Mouse (Mus musculus): Measurements from ENCODE around the gene Tnf. TPM values are rescaled to one million over a fixed set of nuclear protein-coding genes. Genes with fewer than 3 reads are reported as not detected.

Tnf gene
- polyA plus RNA-seq, 1 experiment from 2014 or later = 0.15 TPM

- H3K9me3 ChIP-seq (ENCODE audit: low read length) = no peaks in the 10 kb centered on the region
- peak overlapping the region; percentile 57 for H3K4me2 ChIP-seq (replicated peaks; ENCODE audit: low read depth, low read length)
- no peak overlapping the region for H3K27ac ChIP-seq (ENCODE audit: low read length)
- no peak for ATAC-seq (ENCODE audit: low FRiP score, low TSS enrichment)
- peaks cover 30% of the 10 kb centered on the region for H3K4me1 ChIP-seq (ENCODE audit: insufficient read depth, low read length)
- H3K27me3 ChIP-seq (ENCODE audit: insufficient read depth, low read length) = no peaks in the 10 kb centered on the region
- 72% methylated on average over 8 of the region's 8 CpGs for WGBS
- H3K4me3 ChIP-seq (ENCODE audit: low read length) = no peak overlapping the region
- peak overlapping the region; percentile 65 for H3K9ac ChIP-seq (replicated peaks; ENCODE audit: low read length)
- H3K36me3 ChIP-seq (ENCODE audit: insufficient read depth, low read length) = peaks cover 10% of the 10 kb centered on the region
These were observed 35.3 kb downstream of the Tnf start for GRCm38 (mm10) chr17:35166352-35167035.

GRCm38 (mm10) chr17:35165451-35166155 lies 36.2 kb downstream of the Tnf start:
- Histone ChIP-seq H3K4me3 (ENCODE audit: low read length) (peak overlapping the region; percentile 99), H3K27me3 (ENCODE audit: insufficient read depth, low read length) (no peaks in the 10 kb centered on the region), H3K27ac (ENCODE audit: low read length) (peak overlapping the region; percentile 100), H3K9me3 (ENCODE audit: low read length) (no peaks in the 10 kb centered on the region), H3K4me1 (ENCODE audit: insufficient read depth, low read length) (peaks cover 30% of the 10 kb centered on the region), H3K4me2 (replicated peaks; ENCODE audit: low read depth, low read length) (peak overlapping the region; percentile 57), H3K9ac (replicated peaks; ENCODE audit: low read length) (peak overlapping the region; percentile 79), H3K36me3 (ENCODE audit: insufficient read depth, low read length) (peaks cover 19% of the 10 kb centered on the region)
- no peak for ATAC-seq (ENCODE audit: low FRiP score, low TSS enrichment)
- 18% methylated on average over 12 of the region's 12 CpGs for WGBS

DNA sequence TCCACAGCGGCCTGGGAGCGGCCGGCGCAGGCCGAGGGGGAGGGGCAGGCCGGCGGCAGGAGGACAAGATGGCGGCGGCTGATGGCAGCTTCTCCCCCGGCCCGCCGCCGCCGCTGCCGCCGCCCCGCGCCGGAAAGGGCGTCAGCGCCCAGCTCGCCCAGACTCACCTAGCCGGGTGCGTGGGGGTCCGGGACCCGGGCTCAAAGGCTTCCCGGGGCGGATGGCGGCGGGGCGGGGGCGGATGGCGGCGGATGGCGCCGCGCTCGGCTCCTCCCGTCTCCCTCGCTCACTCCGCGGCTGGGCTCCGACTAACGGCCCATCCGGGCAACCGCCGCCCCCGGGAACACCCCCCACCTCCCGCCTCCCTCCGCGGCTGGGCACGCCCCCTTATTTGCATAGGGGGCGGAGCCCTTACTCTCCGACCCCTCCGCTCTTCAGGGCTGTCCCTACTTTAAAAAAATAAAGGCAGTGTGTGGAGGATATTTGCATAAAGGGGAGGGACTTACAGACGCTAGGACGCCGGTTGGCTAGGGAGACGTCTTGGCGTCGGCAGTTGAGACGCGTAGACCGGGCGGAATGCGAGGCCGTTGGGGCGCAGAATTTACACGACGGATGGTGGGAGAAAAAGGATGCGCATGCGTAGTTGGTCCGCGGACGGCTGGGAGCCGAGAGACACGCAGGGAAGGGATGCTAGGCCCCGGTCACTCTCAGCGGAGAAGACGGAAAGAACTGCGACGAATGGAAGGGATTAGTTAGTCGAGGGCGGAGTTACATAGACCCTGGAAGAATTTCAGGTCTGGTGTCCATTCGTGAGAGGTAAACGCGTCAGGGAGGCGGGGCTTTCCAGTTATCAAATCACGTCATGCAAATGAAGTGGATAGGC lies 37.0 kb downstream of the Tnf start, which contains the start of gene Prrc2a:
Prrc2a (minus strand) TSS at position 330 of the 883 bp plus-strand sequence.
- Histone ChIP-seq H3K4me1 (ENCODE audit: insufficient read depth, low read length) (peaks cover 30% of the 10 kb centered on the region), H3K36me3 (ENCODE audit: insufficient read depth, low read length) (peaks cover 27% of the 10 kb centered on the region), H3K4me3 (ENCODE audit: low read length) (peak within 1 kb of the TSS; percentile 99), H3K27ac (ENCODE audit: low read length) (peak within 1 kb of the TSS; percentile 100), H3K27me3 (ENCODE audit: insufficient read depth, low read length) (no peaks in the 10 kb centered on the region), H3K9me3 (ENCODE audit: low read length) (no peaks in the 10 kb centered on the region), H3K9ac (replicated peaks; ENCODE audit: low read length) (peak within 1 kb of the TSS; percentile 99), H3K4me2 (replicated peaks; ENCODE audit: low read depth, low read length) (peak within 1 kb of the TSS; percentile 98)
- WGBS = under 1% methylated on average over 70 of the region's 89 CpGs
- ATAC-seq (ENCODE audit: low FRiP score, low TSS enrichment) = peak; percentile 96

DNA sequence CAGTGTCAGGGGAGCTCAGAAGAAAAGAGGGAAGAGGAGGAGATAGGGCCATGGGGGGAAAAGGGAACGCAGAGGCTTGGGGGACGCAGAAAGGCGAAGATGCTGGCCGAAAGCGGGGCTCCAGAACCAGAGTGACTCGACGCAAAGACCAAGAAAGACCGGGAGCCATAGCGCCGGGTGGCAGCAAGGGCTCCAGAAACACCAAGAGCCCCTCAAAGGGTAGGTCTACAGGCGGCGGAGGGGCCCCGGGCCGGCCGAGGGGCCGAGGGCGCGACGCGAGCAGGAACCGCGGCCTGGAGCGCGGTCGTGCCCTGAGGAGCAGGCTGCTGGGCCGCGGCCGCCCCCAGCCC lies 37.6 kb downstream of the Tnf start:
- Histone ChIP-seq H3K27me3 (ENCODE audit: insufficient read depth, low read length) (no peaks in the 10 kb centered on the region), H3K9me3 (ENCODE audit: low read length) (no peaks in the 10 kb centered on the region), H3K4me3 (ENCODE audit: low read length) (peak overlapping the region; percentile 99), H3K4me1 (ENCODE audit: insufficient read depth, low read length) (peaks cover 30% of the 10 kb centered on the region), H3K36me3 (ENCODE audit: insufficient read depth, low read length) (peaks cover 33% of the 10 kb centered on the region), H3K9ac (replicated peaks; ENCODE audit: low read length) (peak overlapping the region; percentile 99), H3K4me2 (replicated peaks; ENCODE audit: low read depth, low read length) (peak overlapping the region; percentile 98), H3K27ac (ENCODE audit: low read length) (peak overlapping the region; percentile 100)
- WGBS = 0% methylated on average over 28 of the region's 28 CpGs
- no peak for ATAC-seq (ENCODE audit: low FRiP score, low TSS enrichment)

DNA sequence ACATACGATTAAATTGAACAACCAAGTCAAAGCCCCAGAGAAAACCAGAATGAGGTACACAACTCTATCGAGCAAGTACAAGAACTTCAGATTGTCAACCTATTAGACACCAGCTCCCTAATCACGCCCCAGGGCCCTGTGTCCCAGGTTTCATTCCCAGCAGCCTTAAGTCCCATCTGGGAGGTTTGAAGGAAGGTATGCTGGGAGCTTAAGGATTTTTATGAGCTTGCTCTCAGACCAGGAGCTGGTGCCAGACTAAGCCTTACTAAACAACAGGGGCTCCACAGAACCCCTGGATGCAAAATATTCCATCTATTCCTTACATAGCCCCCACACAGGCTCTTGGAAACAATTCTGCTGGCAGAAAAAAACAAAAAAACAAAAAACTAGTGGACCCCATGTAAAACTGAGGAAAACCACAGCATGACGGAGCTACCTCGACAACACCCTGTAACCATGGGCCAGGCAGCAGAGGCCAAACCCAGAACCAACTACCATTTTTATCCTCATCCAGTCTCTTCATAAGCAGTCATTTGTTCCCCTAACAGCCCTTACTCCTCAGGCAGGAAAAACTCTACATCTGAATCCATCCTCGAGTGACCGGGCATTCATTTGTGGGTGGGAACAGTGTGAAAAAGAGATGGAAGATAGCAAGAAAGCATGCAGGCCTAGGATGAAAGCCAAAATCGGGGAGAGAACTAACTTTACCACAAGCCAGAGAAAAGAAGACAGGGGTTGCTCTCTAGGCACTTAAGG lies 38.3 kb downstream of the Tnf start:
- Histone ChIP-seq H3K27ac (ENCODE audit: low read length) (peak overlapping the region; percentile 100), H3K27me3 (ENCODE audit: insufficient read depth, low read length) (no peaks in the 10 kb centered on the region), H3K4me2 (replicated peaks; ENCODE audit: low read depth, low read length) (peak overlapping the region; percentile 98), H3K4me3 (ENCODE audit: low read length) (peak overlapping the region; percentile 99), H3K9ac (replicated peaks; ENCODE audit: low read length) (peak overlapping the region; percentile 99), H3K36me3 (ENCODE audit: insufficient read depth, low read length) (peaks cover 40% of the 10 kb centered on the region), H3K4me1 (ENCODE audit: insufficient read depth, low read length) (peaks cover 30% of the 10 kb centered on the region), H3K9me3 (ENCODE audit: low read length) (no peaks in the 10 kb centered on the region)
- ATAC-seq (ENCODE audit: low FRiP score, low TSS enrichment) = no peak
- WGBS = 4% methylated on average over 8 of the region's 8 CpGs

GRCm38 (mm10) chr17:35162730-35163129 lies 39.1 kb downstream of the Tnf start:
- WGBS = 17% methylated on average over 12 of the region's 12 CpGs
- peaks cover 47% of the 10 kb centered on the region for H3K36me3 ChIP-seq (ENCODE audit: insufficient read depth, low read length)

GRCm38 (mm10) chr17:35162121-35162520 lies 39.7 kb downstream of the Tnf start:
- Histone ChIP-seq H3K27ac (ENCODE audit: low read length) (no peak overlapping the region), H3K27me3 (ENCODE audit: insufficient read depth, low read length) (no peaks in the 10 kb centered on the region), H3K4me1 (ENCODE audit: insufficient read depth, low read length) (peaks cover 30% of the 10 kb centered on the region), H3K9ac (replicated peaks; ENCODE audit: low read length) (peak overlapping the region; percentile 99), H3K4me2 (replicated peaks; ENCODE audit: low read depth, low read length) (peak overlapping the region; percentile 98), H3K9me3 (ENCODE audit: low read length) (no peaks in the 10 kb centered on the region), H3K4me3 (ENCODE audit: low read length) (peak overlapping the region; percentile 99), H3K36me3 (ENCODE audit: insufficient read depth, low read length) (peaks cover 53% of the 10 kb centered on the region)
- ATAC-seq (ENCODE audit: low FRiP score, low TSS enrichment) = no peak
- 56% methylated on average over 14 of the region's 14 CpGs for WGBS

More at GRCm38 (mm10) chr17:35162730-35163129, 39.1 kb downstream of the Tnf start:
- ATAC-seq (ENCODE audit: low FRiP score, low TSS enrichment) = no peak
- H3K9ac ChIP-seq (replicated peaks; ENCODE audit: low read length) = peak overlapping the region; percentile 99
- H3K9me3 ChIP-seq (ENCODE audit: low read length) = no peaks in the 10 kb centered on the region
- H3K27ac ChIP-seq (ENCODE audit: low read length) = no peak overlapping the region
- H3K4me1 ChIP-seq (ENCODE audit: insufficient read depth, low read length) = peaks cover 30% of the 10 kb centered on the region
- H3K27me3 ChIP-seq (ENCODE audit: insufficient read depth, low read length) = no peaks in the 10 kb centered on the region
- peak overlapping the region; percentile 99 for H3K4me3 ChIP-seq (ENCODE audit: low read length)
- H3K4me2 ChIP-seq (replicated peaks; ENCODE audit: low read depth, low read length) = peak overlapping the region; percentile 98

DNA sequence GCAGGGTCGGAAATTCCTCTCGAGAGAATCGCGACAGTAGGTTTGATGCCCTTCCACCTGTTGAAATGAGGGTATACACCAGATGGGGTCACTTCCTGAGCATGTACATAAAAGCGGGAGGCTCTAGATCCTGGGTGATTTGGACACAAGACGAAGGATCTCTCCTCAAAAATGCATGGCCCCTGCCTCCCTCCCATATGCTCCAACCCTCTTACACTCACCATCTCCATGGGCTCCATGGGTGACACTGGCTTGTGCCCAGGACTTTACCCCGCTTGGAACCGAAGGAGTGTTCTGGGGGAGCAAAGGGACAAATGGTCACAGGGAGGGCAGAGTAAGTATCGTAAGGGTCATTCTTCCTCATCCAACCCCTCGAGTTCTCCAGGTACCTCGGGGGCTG lies 40.4 kb downstream of the Tnf start:
- H3K9ac ChIP-seq (replicated peaks; ENCODE audit: low read length) = peak overlapping the region; percentile 99; the same call in 1 of the 2 replicates
- H3K4me2 ChIP-seq (replicated peaks; ENCODE audit: low read depth, low read length) = no peak overlapping the region
- H3K4me3 ChIP-seq (ENCODE audit: low read length) = peak overlapping the region; percentile 99; the same call in 1 of the 2 replicates
- no peaks in the 10 kb centered on the region for H3K9me3 ChIP-seq (ENCODE audit: low read length)
- peaks cover 60% of the 10 kb centered on the region for H3K36me3 ChIP-seq (ENCODE audit: insufficient read depth, low read length)
- peaks cover 30% of the 10 kb centered on the region for H3K4me1 ChIP-seq (ENCODE audit: insufficient read depth, low read length)
- ATAC-seq (ENCODE audit: low FRiP score, low TSS enrichment) = no peak
- H3K27me3 ChIP-seq (ENCODE audit: insufficient read depth, low read length) = no peaks in the 10 kb centered on the region
- no peak overlapping the region for H3K27ac ChIP-seq (ENCODE audit: low read length)
- 72% methylated on average over 11 of the region's 11 CpGs for WGBS

- H3K4me3 ChIP-seq (ENCODE audit: low read length) = no peak overlapping the region
- no peaks in the 10 kb centered on the region for H3K9me3 ChIP-seq (ENCODE audit: low read length)
- no peak for ATAC-seq (ENCODE audit: low FRiP score, low TSS enrichment)
- H3K4me1 ChIP-seq (ENCODE audit: insufficient read depth, low read length) = peaks cover 21% of the 10 kb centered on the region
- H3K36me3 ChIP-seq (ENCODE audit: insufficient read depth, low read length) = peaks cover 78% of the 10 kb centered on the region
- H3K27me3 ChIP-seq (ENCODE audit: insufficient read depth, low read length) = no peaks in the 10 kb centered on the region
- H3K9ac ChIP-seq (replicated peaks; ENCODE audit: low read length) = no peak overlapping the region
- H3K27ac ChIP-seq (ENCODE audit: low read length) = no peak overlapping the region
- WGBS = 78% methylated on average over 7 of the region's 7 CpGs
- H3K4me2 ChIP-seq (replicated peaks; ENCODE audit: low read depth, low read length) = no peak overlapping the region
These were observed 42.2 kb downstream of the Tnf start for GRCm38 (mm10) chr17:35159638-35160037.
